Mouse (Mus musculus): ENCODE measurements around the gene Spice1. TPM values are rescaled to one million over a fixed set of nuclear protein-coding genes. Genes with fewer than 3 reads are reported as not detected.
A peak's percentile ranks its signal among the peaks of the same experiment; 100 is the strongest.

The Spice1 gene
- 21.5 and 23.5 TPM in 2 replicates for total RNA-seq (2021)
- long read RNA-seq, experiment 1, full-length matches to known transcripts, result 3 of 19 reads
- long read RNA-seq, experiment 1, partial matches to known transcripts, result 10 of 19 reads
- long read RNA-seq, experiment 1, other reads (novel, unspliced or antisense), result 6 of 19 reads
- long read RNA-seq, experiment 2, full-length matches to known transcripts, result 4 of 20 reads
- long read RNA-seq, experiment 2, partial matches to known transcripts, result 12 of 20 reads
- long read RNA-seq, experiment 2, other reads (novel, unspliced or antisense), result 4 of 20 reads

GRCm38 (mm10) chr16:44347071-44347901 is at the start of gene Spice1:
Gene Spice1, plus strand, starts transcription at chr16:44347121.
- peak; percentile 98 for DNase-seq

GRCm38 (mm10) chr16:44299438-44300093 is 47.4 kb upstream of the Spice1 start:
- no peak for DNase-seq

- DNase-seq, result no peak
Measured at GRCm38 (mm10) chr16:44302126-44302892, 44.6 kb upstream of the Spice1 start.

GRCm38 (mm10) chr16:44303822-44304221 is 43.1 kb upstream of the Spice1 start:
- no peak for DNase-seq

DNA sequence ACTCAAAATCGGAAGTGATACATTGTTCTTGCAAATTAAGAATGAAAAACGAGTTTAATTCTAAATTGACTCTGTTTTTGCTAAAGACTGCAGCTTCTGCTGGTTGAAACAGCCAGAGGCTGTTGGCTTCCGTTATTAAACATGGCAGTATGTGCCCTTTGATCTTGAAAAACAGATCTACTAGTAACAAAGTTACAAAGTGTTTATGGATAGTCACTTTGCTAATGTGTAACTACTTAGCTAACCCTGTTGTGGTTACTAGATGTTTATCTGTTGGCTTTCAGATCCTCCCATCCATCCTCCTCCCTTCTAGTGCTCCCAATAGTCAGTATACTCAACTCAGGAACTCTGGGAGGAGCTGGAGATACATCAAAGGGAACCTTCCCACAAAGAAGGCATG is 41.3 kb upstream of the Spice1 start:
- DNase-seq, result no peak

GRCm38 (mm10) chr16:44313422-44313821 is 33.5 kb upstream of the Spice1 start:
- no peak for DNase-seq

GRCm38 (mm10) chr16:44316350-44316749 is 30.6 kb upstream of the Spice1 start:
- no peak for DNase-seq

DNA sequence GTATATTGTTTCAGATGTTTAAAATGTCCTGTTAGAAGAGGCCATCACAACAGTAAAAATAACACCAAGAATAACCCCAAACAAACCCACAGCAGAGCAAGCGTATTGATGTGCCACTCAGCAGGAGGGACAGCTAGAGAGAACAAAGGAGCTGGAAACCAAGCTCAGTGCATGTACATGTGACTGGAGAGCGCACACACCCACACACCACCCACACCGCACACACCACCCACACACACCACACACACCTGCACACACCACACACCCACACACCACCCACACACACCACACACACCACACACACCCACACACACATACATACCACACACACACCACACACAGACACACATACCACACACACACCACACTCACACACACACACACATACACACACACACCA is 26.7 kb upstream of the Spice1 start:
- no peak for DNase-seq

- DNase-seq, result no peak
Measured at GRCm38 (mm10) chr16:44328644-44329043, 18.3 kb upstream of the Spice1 start.

DNA sequence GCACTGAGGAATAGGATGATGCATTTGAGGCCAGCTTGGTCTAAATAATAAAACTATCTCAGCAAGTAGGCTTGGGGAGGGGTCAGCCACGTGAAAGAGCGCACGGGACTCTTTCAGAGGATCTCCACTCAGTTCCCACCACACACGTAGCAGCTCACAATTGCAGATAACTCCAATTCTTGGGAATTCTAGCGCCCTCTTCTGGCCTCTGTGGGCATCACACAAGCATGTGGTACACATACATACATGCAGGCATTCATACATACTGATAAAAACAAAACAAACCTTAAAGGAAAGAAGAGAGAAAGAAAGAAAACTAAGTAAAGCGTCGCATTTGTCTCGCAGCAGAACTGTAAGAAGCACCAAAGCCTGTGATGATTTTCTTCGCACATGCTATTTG is 16.3 kb upstream of the Spice1 start:
- no peak for DNase-seq

DNA sequence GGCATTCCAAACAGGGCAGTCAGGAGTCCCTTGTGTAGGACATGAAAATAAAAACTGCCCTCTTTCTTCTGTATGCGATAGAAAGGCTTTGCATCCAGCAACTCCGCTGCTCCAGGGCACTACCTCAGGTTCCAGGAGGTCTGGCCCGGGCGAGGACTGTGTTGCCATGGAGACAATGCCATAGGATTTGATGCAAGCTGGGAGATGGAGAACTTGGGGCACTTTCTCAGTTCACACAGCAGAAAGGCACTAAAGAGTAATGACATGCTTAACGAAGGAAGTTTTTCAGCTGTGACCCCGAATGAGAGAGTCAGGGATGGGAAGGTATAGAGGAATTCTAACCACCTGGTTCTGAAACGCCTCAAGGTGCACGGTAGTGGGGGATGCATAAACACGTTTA is 15.8 kb upstream of the Spice1 start:
- no peak for DNase-seq

DNA sequence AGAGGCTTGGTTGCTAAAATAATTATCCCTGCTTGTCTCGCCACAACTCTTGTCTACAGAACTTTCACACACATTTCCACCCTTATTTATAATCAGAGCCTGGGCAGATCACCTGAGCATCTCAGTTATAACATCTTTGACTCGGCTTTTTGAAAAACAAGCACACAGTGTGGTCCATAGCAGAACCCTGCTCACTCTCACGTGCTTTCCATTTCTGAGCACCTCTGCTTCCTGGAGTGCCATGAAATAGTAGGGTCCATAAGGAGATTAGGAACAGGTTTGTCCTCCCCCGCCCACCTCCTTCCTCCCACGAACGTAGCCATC is 15.3 kb upstream of the Spice1 start:
- no peak for DNase-seq

GRCm38 (mm10) chr16:44331995-44332860 is 14.7 kb upstream of the Spice1 start:
- peak; percentile 45 for DNase-seq

DNA sequence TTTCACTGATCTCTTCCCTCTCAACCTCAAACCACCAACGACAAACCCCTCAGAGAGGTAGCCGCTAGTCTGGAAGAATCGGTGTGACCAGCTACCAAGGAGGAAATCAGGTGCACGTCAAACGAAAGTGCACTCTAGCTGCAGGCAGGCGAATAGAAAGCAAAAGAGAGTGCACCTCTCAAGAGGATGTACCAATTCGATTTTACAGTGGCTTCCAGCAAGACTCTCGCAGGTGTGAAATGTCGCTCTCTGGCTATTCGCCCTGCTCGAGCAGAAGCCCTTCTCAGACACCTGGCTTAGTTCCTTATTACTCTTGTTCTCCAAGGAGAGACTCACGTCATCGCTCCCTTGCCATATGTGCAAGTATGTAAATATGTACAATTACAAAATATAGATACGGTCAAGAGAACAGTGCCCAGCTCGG is 14.0 kb upstream of the Spice1 start, which contains the start of gene Sidt1:
TSS of gene Sidt1 (minus strand) at position 336 of the 424 bp plus-strand sequence.
- DNase-seq, result peak; percentile 12

- DNase-seq, result no peak
Measured at GRCm38 (mm10) chr16:44337541-44337940, 9.4 kb upstream of the Spice1 start.

DNA sequence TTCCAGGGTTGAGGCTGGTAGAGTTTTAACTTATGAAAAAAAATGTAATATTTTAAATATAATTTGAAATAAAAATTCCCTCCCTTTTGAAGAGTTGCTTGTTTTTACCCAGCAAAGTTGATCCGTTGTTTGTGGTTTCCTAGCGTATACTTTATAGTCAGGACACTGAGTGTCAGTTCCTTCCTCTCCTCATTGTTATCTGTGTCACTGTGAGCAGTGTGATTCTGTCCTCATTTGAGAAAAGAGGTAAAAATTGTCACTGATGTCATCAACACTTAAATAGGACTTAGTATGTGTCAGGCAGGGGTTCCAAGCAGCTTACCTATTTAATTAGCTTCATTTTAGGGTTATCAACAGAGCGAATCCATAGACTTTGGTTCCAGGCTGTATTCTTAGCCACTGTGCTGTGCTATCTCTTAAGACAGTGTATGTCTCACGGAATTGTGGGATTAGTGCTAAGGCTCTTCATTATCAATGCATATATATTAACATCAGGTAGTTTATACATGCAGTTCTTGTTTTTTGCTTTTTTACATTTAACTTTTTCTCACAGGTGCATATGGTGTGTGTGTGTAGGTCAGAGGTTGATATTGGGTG is 3.0 kb downstream of the Spice1 start:
- no peak for DNase-seq

DNA sequence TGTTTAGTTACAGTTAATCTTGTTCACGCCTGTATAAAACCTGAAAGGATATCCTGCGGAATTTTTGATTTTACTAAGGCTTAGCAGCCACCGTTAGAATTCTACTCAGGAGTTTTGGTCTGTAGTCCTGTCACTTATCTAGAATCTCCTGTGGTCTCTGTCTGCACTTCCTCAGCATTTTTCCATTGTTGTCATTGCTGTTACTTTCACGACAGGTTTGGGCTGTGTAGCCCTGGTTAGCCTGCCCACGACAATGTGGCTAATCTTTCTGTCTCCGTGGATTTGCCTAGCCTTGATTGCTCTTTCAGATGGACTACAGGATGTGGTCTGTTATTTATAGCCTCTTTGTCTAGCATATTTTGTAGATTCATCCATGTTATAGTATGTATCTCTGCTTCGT is 9.4 kb downstream of the Spice1 start:
- DNase-seq, result no peak

DNA sequence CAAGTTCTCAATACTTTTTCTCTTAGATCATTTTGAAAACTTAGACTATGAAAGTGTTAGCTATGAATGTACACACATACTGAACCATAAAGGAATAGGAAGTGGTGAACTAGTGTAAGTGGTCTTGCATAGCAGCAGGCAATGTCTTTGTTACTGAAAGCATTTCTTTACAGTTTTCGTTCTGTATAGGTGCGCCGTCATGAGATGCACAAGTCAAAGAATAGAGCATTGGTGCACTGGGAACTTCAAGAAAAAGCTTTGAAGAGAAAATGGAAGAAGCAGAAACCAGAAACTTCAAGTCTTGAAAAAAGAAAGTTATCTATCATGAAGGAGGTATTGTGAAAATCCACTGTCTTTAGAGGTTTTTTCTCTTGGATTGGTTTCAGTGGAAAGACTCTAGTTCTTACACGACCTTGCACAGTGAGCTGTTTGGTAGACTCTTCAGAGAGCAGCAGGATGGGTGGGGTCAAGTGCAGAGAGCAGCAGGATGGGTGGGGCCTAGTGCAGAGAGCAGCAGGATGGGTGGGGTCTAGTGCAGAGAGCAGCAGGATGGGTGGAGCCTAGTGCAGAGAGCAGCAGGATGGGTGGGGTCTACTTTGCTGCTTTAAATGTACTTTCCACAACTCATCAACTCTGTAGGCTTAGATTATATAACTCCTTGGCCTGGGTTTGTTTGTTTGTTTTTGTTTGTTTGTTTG is 10.8 kb downstream of the Spice1 start:
- peak; percentile 63 for DNase-seq

- DNase-seq, result peak; percentile 36
Measured at GRCm38 (mm10) chr16:44361921-44362890, 15.3 kb downstream of the Spice1 start.

All from adrenal gland, postnatal 14 days (tissue).